Mouse (Mus musculus): ENCODE measurements around the gene 1700025C18Rik. TPM values are rescaled to one million over a fixed set of nuclear protein-coding genes. Genes with fewer than 3 reads are reported as not detected.

The 1700025C18Rik gene
- polyA plus RNA-seq (2015; fragmentation: Nextera tagmentation; extraction: Ambion mirVana): not detected in 2 replicates

DNA sequence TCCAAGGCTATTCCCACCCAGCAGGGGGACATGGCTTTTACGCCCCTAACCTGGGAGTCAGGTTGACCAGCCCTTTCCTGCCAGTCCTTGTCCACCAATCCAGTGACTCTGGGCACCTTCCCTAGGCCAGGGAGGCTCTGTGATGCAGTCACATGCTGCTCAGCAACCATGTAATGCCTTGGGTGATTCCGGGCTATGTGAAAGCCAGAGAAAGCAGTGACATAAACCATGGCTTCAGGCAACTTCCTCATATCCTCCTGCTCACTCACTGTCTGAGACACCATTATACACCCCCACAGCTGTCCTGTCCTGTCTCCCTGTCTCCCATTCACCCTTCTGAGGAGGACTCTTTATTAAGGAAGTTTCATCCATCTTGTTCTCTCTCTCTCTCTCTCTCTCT, at the start of gene 1700025C18Rik:
1700025C18Rik (minus strand) TSS at position 101 of the 400 bp plus-strand sequence.
- peaks cover 3% of the 10 kb centered on the region; the same call in 1 of the 2 replicates for H3K27me3 ChIP-seq (ENCODE audit: insufficient read depth, low read length)
- no peak within 1 kb of the TSS for H3K27ac ChIP-seq (ENCODE audit: low read length)
- H3K9ac ChIP-seq (replicated peaks; ENCODE audit: low read length): no peak within 1 kb of the TSS
- no peak within 1 kb of the TSS for H3K4me3 ChIP-seq (ENCODE audit: low read length)
- ATAC-seq (ENCODE audit: low FRiP score, low TSS enrichment): no peak
- H3K4me1 ChIP-seq (ENCODE audit: insufficient read depth, low read length): no peaks in the 10 kb centered on the region
- WGBS: 85% methylated on average over 2 of the region's 2 CpGs
- no peaks in the 10 kb centered on the region for H3K36me3 ChIP-seq (ENCODE audit: insufficient read depth, low read length)
- no peaks in the 10 kb centered on the region for H3K9me3 ChIP-seq (ENCODE audit: low read length)
- no peak within 1 kb of the TSS for H3K4me2 ChIP-seq (replicated peaks; ENCODE audit: low read depth, low read length)

DNA sequence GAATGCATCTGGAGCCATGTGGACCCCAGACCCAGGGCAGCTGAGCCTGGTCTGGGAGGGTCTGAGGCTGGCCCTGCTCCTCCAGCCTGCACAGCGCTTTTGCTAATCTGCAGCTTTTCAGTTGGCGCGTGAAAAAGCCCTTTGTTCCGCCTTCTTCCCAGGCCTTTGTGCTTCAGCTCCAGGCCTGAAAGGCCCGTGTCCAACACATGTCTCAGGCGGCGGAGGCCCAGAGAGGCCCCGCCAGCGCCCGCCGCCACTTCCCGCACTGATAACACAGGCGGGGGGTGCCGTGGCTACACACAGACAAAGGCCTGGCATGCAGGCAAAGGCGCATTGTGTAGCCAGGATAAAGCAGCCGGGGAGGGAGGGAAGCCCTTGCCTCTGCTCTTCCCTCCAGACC, 45.5 kb upstream of the 1700025C18Rik start:
- Histone ChIP-seq H3K4me2 (replicated peaks; ENCODE audit: low read depth, low read length) (no peak overlapping the region), H3K4me3 (ENCODE audit: low read length) (no peak overlapping the region), H3K9me3 (ENCODE audit: low read length) (no peaks in the 10 kb centered on the region), H3K9ac (replicated peaks; ENCODE audit: low read length) (no peak overlapping the region), H3K4me1 (ENCODE audit: insufficient read depth, low read length) (peaks cover 24% of the 10 kb centered on the region), H3K27me3 (ENCODE audit: insufficient read depth, low read length) (peaks cover 16% of the 10 kb centered on the region; the same call in 1 of the 2 replicates), H3K27ac (ENCODE audit: low read length) (no peak overlapping the region), H3K36me3 (ENCODE audit: insufficient read depth, low read length) (no peaks in the 10 kb centered on the region)
- ATAC-seq (ENCODE audit: low FRiP score, low TSS enrichment): no peak
- 36% methylated on average over 16 of the region's 16 CpGs for WGBS

DNA sequence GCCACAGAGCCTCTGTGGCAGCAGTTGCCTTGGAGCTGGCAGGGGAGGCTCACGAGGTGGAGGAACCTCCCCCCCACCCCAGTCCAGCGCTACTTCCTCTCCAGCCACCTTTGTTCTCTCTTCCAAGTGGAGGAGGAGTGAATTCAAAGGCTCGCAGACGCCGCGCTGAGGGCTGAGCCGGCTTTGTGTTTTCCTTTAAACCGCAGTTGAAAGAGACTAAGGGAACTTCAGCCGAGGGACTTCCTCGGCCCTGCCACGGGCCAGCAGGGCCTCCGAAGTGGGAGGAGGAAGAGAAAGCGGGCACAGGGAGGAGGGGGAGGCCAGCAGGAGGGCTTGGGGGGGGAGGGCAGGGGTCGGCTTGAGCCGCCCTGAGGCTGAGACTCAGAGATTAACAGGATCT, 43.0 kb upstream of the 1700025C18Rik start:
- Histone ChIP-seq H3K36me3 (ENCODE audit: insufficient read depth, low read length) (no peaks in the 10 kb centered on the region), H3K4me1 (ENCODE audit: insufficient read depth, low read length) (peaks cover 24% of the 10 kb centered on the region), H3K4me3 (ENCODE audit: low read length) (no peak overlapping the region), H3K4me2 (replicated peaks; ENCODE audit: low read depth, low read length) (peak overlapping the region; percentile 39), H3K27ac (ENCODE audit: low read length) (no peak overlapping the region), H3K9me3 (ENCODE audit: low read length) (no peaks in the 10 kb centered on the region), H3K27me3 (ENCODE audit: insufficient read depth, low read length) (peaks cover 15% of the 10 kb centered on the region; the same call in 1 of the 2 replicates), H3K9ac (replicated peaks; ENCODE audit: low read length) (no peak overlapping the region; the same call in 1 of the 2 replicates)
- no peak for ATAC-seq (ENCODE audit: low FRiP score, low TSS enrichment)
- WGBS: 0% methylated on average over 15 of the region's 15 CpGs

DNA sequence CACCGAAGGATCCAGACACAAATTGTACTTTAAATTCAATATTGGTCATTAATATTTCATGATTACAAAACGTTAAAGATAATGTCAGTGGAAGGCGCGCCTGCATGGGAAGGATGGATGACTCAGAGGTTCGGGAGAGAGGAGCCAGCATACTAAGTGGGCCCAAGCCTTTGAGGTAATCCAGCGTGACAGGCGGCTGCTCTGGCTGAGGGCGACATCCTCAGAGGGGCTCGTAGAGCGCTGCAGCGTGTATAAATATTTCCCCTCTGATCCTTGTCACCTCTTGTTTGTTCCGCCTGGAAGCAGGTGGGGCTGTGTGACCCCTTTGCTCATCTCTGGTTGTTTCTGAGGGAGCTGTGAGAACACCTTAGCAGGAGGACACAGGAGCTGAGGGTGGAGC, 40.9 kb upstream of the 1700025C18Rik start:
- peaks cover 14% of the 10 kb centered on the region for H3K4me1 ChIP-seq (ENCODE audit: insufficient read depth, low read length)
- no peak overlapping the region for H3K27ac ChIP-seq (ENCODE audit: low read length)
- no peak overlapping the region for H3K4me3 ChIP-seq (ENCODE audit: low read length)
- no peak for ATAC-seq (ENCODE audit: low FRiP score, low TSS enrichment)
- H3K9me3 ChIP-seq (ENCODE audit: low read length): no peaks in the 10 kb centered on the region
- H3K4me2 ChIP-seq (replicated peaks; ENCODE audit: low read depth, low read length): no peak overlapping the region
- 30% methylated on average over 12 of the region's 12 CpGs for WGBS
- no peaks in the 10 kb centered on the region for H3K36me3 ChIP-seq (ENCODE audit: insufficient read depth, low read length)
- H3K9ac ChIP-seq (replicated peaks; ENCODE audit: low read length): no peak overlapping the region
- H3K27me3 ChIP-seq (ENCODE audit: insufficient read depth, low read length): peaks cover 15% of the 10 kb centered on the region; the same call in 1 of the 2 replicates

DNA sequence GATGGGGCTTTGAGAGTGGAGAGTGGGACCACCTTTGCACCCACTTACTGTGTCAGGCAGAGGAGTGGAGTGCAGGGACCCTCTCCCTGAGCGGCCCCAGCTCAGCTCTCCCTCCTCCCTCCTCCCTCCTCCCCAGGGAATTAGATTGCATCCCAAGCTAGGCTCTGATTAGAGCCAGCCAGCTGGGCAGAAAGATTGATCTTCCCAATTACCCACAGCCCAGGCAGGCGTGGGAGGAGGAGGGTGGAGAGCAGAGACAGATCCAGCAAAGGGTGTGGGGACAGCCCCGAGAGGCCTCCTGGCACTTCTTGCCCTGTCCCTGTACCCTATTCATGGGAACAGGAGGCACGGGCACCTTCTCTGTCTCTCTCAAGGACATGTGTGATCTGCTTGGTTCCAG, 38.6 kb upstream of the 1700025C18Rik start:
- H3K36me3 ChIP-seq (ENCODE audit: insufficient read depth, low read length): no peaks in the 10 kb centered on the region
- H3K27me3 ChIP-seq (ENCODE audit: insufficient read depth, low read length): peaks cover 15% of the 10 kb centered on the region; the same call in 1 of the 2 replicates
- ATAC-seq (ENCODE audit: low FRiP score, low TSS enrichment): 0 out of 2 replicates have a peak, but pooled peaks have one; percentile 28
- 27% methylated on average over 4 of the region's 4 CpGs for WGBS
- no peak overlapping the region for H3K4me2 ChIP-seq (replicated peaks; ENCODE audit: low read depth, low read length)
- no peaks in the 10 kb centered on the region for H3K9me3 ChIP-seq (ENCODE audit: low read length)
- no peak overlapping the region for H3K27ac ChIP-seq (ENCODE audit: low read length)
- no peak overlapping the region for H3K9ac ChIP-seq (replicated peaks; ENCODE audit: low read length)
- peaks cover 10% of the 10 kb centered on the region; the same call in 1 of the 2 replicates for H3K4me1 ChIP-seq (ENCODE audit: insufficient read depth, low read length)
- H3K4me3 ChIP-seq (ENCODE audit: low read length): no peak overlapping the region

DNA sequence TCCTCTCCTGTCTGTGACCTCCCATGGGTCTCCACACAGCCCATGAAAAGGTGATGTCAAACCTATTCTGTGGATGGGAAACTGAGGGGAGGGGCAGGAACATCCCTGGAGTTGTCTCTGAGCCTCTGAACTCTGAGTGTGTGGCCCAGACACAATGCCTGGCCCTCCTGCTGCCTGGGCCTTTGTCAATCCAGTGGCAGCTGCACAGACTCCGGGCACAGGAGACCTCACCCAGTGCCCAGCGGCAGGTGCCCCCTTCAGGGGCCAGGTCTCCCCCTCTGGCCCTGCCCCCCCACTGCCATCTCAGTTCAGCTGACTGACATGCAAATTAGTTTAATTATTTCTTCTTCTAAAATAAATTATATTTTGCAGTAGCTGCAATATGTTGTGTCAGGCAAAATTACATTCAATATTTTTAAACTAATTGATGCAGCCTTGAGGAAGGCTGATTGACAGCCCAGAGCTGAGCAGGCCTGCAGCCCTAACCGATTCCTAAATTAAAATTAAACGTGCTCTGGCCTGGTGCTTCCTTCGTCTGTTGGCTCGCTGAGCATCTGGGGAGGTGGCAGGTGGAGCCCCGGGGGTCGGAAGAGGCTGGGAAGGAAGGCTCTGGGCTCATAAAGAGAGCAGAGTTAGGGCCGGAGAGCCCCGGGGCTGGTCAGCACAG, 36.5 kb upstream of the 1700025C18Rik start:
- Histone ChIP-seq H3K4me1 (ENCODE audit: insufficient read depth, low read length) (no peaks in the 10 kb centered on the region), H3K27ac (ENCODE audit: low read length) (no peak overlapping the region), H3K4me3 (ENCODE audit: low read length) (no peak overlapping the region), H3K9ac (replicated peaks; ENCODE audit: low read length) (no peak overlapping the region), H3K9me3 (ENCODE audit: low read length) (no peaks in the 10 kb centered on the region), H3K27me3 (ENCODE audit: insufficient read depth, low read length) (0 out of 2 replicates have a peak, but pooled peaks cover 6% of the 10 kb centered on the region), H3K4me2 (replicated peaks; ENCODE audit: low read depth, low read length) (no peak overlapping the region), H3K36me3 (ENCODE audit: insufficient read depth, low read length) (no peaks in the 10 kb centered on the region)
- WGBS: 49% methylated on average over 10 of the region's 10 CpGs
- ATAC-seq (ENCODE audit: low FRiP score, low TSS enrichment): no peak

DNA sequence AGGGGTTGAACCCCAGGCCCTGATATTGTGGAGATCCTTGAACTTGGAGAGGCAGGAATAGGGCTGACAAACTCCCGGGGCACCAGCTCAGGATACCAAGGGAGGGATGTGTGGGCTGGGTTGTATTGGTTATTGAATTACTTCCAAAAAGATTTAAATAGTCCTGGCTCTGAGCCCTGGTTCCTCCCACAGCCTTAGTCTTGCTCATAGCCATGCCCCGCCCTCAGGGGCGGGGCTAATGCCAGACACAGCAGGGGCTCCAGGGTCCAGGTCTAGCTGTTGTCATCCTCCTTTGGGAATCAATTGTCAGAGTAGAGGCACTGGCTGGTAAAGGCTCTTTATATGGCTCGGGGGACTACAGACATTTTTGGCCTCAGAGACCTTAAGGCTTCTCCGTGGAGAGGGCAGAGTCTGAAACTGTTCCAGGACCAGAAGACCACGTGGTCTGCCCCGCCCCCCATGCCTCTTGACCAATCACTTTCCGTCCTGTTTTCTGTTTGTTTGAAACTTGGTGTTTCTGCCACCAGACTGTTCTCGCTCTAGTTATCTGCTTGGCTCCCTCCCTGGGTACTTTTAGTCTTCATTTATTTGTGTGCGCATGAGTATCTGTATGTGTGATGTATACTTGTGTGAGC, 30.8 kb upstream of the 1700025C18Rik start:
- H3K4me2 ChIP-seq (replicated peaks; ENCODE audit: low read depth, low read length): no peak overlapping the region; the same call in 1 of the 2 replicates
- H3K4me1 ChIP-seq (ENCODE audit: insufficient read depth, low read length): peaks cover 7% of the 10 kb centered on the region; the same call in 1 of the 2 replicates
- H3K36me3 ChIP-seq (ENCODE audit: insufficient read depth, low read length): no peaks in the 10 kb centered on the region
- peak; percentile 53; the same call in 1 of the 2 replicates for ATAC-seq (ENCODE audit: low FRiP score, low TSS enrichment)
- 29% methylated on average over 10 of the region's 10 CpGs for WGBS
- H3K9me3 ChIP-seq (ENCODE audit: low read length): no peaks in the 10 kb centered on the region
- H3K9ac ChIP-seq (replicated peaks; ENCODE audit: low read length): no peak overlapping the region
- no peak overlapping the region for H3K27ac ChIP-seq (ENCODE audit: low read length)
- H3K4me3 ChIP-seq (ENCODE audit: low read length): no peak overlapping the region
- peaks cover 30% of the 10 kb centered on the region for H3K27me3 ChIP-seq (ENCODE audit: insufficient read depth, low read length)

DNA sequence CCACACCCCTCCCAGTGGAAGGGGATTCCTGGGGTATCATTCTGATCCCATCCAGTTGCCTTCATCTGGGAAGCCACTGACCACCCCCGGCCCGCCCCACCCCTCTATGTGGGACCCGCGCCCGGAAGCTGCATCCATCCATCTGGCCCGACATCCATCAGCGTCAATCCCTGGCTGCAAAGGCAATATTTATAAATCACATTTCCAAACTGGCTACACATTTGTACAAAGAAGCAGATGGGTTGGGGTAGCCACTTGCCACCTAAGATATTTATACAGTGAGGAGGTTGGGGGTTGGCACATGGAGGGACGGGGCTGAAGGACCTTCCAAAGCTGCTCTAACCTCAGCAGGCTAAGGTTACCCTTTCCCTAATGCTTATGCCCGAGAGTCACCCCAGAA, 30.2 kb upstream of the 1700025C18Rik start:
- WGBS: 68% methylated on average over 9 of the region's 9 CpGs
- Histone ChIP-seq H3K27me3 (ENCODE audit: insufficient read depth, low read length) (peaks cover 36% of the 10 kb centered on the region), H3K27ac (ENCODE audit: low read length) (no peak overlapping the region), H3K4me2 (replicated peaks; ENCODE audit: low read depth, low read length) (no peak overlapping the region), H3K9me3 (ENCODE audit: low read length) (no peaks in the 10 kb centered on the region), H3K9ac (replicated peaks; ENCODE audit: low read length) (no peak overlapping the region), H3K4me1 (ENCODE audit: insufficient read depth, low read length) (peaks cover 7% of the 10 kb centered on the region; the same call in 1 of the 2 replicates), H3K36me3 (ENCODE audit: insufficient read depth, low read length) (no peaks in the 10 kb centered on the region), H3K4me3 (ENCODE audit: low read length) (no peak overlapping the region)
- no peak for ATAC-seq (ENCODE audit: low FRiP score, low TSS enrichment)

DNA sequence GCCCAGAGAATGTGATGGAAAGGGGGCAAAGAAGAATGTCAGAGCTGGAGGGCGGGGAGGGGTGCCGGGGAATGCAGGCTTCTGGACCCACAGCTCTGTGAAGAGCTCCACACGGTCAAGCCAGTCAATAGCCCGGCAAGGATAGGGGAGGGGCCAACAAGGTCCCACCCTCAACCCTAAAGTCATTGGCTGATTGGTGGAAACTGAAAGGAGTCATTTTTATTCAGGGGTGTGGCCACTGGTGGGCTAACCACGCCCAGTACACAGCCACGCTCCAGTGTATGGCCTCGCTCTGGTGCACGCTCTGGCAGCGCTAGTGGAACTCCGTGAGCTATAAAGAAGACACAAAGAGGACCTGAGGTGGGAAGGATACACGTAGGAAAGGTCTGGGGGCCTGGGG, 23.2 kb upstream of the 1700025C18Rik start:
- 6% methylated on average over 11 of the region's 11 CpGs for WGBS
- peaks cover 93% of the 10 kb centered on the region for H3K27me3 ChIP-seq (ENCODE audit: insufficient read depth, low read length)
- no peaks in the 10 kb centered on the region for H3K9me3 ChIP-seq (ENCODE audit: low read length)
- peak; percentile 60; the same call in 1 of the 2 replicates for ATAC-seq (ENCODE audit: low FRiP score, low TSS enrichment)
- no peak overlapping the region for H3K9ac ChIP-seq (replicated peaks; ENCODE audit: low read length)
- H3K4me2 ChIP-seq (replicated peaks; ENCODE audit: low read depth, low read length): no peak overlapping the region
- H3K4me1 ChIP-seq (ENCODE audit: insufficient read depth, low read length): peaks cover 14% of the 10 kb centered on the region; the same call in 1 of the 2 replicates
- no peak overlapping the region for H3K4me3 ChIP-seq (ENCODE audit: low read length)
- H3K27ac ChIP-seq (ENCODE audit: low read length): no peak overlapping the region
- no peaks in the 10 kb centered on the region for H3K36me3 ChIP-seq (ENCODE audit: insufficient read depth, low read length)

DNA sequence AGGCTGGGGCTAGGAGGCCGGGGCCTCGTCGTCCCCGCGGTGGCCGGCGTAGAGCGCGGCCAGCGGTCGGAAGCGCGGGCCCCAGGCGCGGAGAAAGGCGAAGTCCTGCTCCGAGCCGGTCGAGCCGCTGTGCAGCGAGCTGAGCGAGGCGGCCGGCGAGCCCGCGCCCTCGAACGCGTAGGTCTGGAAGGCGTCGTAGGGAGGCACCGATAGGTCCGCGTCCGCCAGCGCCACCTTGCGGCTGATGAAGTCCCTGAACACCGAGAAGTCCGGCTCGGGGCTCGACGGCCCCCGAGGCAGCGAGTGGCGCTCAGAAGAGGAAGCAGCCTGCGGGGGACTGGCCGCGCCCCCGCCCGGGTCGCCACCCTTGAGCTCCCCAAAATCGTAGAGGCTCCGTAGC, 21.6 kb upstream of the 1700025C18Rik start:
- peak; percentile 80 for ATAC-seq (ENCODE audit: low FRiP score, low TSS enrichment)
- H3K4me1 ChIP-seq (ENCODE audit: insufficient read depth, low read length): peaks cover 16% of the 10 kb centered on the region; the same call in 1 of the 2 replicates
- no peak overlapping the region for H3K4me3 ChIP-seq (ENCODE audit: low read length)
- H3K9ac ChIP-seq (replicated peaks; ENCODE audit: low read length): no peak overlapping the region
- H3K4me2 ChIP-seq (replicated peaks; ENCODE audit: low read depth, low read length): no peak overlapping the region; the same call in 1 of the 2 replicates
- H3K36me3 ChIP-seq (ENCODE audit: insufficient read depth, low read length): no peaks in the 10 kb centered on the region
- no peaks in the 10 kb centered on the region for H3K9me3 ChIP-seq (ENCODE audit: low read length)
- H3K27me3 ChIP-seq (ENCODE audit: insufficient read depth, low read length): peaks cover 93% of the 10 kb centered on the region
- no peak overlapping the region for H3K27ac ChIP-seq (ENCODE audit: low read length)
- WGBS: under 1% methylated on average over 54 of the region's 54 CpGs
